Mouse (Mus musculus) MN1 (cell line): ENCODE data around the gene Car15.

Experiments used
- DNase-seq: peaks from one replicate; pipeline ENCODE4 v3.0.0-alpha.2; 2016; ENCODE audit warnings: low spot score

The Car15 gene

DNA sequence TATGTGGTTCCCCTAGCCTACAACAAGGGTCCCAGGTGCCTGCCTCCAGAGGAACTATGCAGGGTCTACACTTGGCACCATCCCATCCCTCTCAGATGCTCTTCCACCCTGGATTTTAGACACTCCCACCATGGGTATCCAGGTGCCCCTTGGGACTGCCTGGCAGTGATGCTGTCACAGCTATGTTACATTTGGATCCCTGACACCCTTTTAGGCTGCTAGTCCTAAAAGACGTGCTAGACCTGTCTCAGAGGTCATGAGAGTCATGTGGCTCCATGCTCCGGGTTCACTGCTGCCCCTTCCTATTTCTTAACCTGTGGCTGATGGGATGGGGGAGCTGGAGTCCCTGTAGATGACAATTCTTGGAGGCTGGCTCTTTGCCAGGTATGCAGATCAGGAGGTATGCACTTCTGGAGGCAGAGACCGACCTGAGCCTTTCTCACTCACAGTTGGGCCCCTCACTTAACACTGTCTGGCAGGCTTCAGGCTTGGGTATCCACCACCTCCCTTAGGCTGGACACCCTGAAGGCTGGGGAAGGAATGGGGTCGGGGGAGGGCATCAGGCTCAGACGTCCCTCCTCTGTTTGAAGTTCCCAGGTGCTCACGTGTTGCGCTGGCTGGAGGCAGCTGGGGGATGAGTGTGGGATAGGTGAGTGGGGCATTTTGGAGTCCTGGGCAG is 36.2 kb downstream of the Car15 start:
- no peak for DNase-seq

DNA sequence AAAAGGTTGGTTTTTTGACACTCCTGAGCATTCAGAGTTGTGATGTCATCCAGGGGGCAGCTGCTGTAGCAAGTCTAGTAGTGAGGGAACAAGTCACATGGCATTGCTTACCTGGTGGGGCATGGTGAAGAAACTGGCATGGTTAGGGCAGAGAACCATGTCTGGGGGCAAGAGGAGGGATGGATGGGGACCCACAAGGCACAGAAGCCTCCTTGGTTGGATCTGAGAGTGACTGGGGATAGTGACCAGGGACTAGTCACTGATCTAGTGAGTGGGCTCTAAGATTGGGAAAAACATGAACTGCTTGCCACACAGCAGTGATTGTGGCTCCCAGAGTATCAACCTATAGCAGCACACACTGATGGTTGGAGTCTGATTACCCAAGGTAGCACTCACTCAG is 38.6 kb downstream of the Car15 start:
- DNase-seq, result no peak

DNA sequence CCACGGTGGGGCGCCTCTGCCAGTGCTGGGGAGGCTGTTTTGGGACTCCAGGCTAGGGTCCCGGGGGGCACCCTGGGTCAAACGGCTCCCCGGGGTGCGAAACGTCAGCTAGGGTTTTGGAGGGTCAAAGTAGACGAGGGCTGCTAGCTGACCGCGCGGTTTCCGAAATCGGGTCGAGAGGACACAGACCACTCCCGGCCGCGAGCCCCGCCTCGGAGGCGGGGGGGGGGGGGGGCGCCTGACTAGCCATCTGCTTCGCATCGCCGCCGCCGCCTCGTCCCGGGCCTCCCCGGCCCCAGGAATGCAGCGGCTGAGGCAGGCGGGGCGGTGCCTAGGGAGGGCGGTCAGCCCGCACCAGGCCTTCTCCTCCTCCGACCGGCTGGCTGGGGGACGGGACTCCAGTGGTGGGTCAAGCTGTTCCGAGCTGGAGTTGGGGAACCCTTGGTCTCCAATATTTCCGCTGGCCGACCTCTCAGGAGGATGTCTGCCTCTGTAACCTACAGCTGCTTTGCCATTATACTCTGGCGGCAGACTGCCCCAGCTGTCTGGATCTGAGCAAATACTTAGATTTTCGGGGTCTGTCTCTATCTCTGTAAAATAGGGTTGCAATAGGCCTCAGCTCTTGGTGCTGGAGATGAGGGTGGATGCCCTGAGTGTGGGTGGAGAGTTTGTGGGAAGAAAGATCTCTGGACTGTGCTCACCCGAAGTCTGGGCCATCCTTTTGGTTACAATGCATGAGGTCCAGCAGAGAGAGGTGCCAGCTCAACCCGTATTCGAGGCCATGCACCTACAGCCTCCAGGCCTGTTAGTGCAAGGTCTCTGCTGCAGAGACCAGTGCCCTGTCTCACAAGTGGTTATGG is 39.6 kb downstream of the Car15 start:
- peak; percentile 76 for DNase-seq

DNA sequence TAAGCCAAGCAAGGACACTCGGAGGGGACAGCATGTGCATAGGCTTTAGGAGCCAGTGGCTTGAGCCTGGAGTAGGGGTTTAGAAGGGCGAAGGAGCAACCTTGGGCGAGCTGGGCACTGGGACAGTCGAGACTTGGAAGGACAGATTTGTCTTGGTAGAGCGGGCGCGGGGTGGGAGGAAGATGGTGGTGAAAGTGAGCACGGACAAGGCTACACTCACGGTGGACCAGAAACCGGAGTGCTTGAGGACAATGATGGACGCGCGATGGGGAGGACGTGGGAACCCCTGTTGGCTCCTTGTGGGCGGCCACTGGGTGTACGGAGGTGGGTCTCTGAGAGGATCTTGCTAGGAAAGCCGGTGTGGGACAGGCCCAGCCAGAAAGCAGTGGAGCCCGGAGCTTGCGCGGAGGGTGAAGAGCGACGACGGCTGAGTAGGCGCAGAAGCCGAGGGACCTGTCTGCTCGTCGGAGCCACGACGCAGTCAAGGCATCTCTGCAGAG is 40.3 kb downstream of the Car15 start:
- peak; percentile 63 for DNase-seq

DNA sequence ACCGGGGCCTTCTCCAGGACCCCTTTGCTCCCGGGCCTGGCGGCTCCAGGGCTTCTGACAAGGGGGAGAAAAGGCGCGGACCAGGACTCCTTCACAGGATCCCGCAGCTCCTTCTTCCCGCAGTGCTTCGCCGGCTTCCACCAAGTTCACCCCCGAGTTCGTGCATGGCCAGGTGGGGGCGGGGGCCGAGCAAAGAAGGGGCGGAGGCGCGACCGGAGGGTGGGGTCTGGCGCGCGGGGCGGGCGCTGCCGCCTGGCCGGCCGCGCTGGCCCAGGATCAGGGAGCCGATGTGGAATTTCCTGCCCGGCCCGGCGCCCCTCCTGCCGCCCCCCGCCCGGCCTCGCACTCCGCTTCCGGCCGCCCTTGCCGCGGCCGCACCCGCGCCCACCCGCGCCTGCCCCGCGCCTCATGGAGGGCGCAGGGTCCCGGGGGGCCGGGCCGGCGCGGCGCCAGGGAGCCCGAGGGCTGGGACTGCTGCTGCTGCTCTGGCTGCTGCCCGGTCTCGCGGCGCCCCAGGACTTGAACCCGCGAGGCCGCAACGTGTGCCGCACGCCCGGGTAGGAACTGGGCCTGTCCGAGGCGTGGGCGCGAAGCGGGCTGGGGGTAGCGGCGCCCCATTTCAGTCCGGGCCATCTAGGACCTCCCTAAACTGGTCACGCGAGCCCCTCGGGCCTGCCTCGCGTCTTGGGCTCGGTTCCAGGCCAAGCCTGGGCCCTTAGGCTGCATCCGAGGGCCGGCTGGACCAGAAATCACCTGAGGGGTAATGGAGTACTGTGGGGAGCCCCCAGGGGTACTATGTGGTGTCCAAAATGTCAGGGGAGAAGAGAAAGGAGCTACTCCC is 41.0 kb downstream of the Car15 start, which contains the start of gene Scarf2:
TSS of gene Scarf2 (plus strand) at position 312 of the 841 bp plus-strand sequence.
- DNase-seq, result peak; percentile 65

DNA sequence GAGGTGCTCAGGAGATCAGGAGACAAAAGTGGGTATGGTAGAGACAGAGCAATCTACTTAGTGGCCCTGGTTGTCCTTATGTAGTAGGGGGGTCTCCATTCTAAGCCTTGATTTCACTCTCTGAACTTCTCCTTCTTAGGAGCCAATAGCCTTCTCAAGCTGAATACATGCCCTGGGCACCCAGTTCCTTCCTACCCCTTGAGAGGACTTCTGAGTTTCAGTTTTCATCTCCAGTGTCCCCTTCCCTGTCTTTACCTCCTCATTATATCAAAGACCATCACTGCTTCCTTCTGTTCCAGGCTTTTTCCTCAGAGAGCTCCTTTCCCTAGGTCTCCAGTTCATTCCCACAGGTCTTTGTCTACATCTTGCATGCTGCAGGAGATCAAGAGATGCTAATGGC is 41.6 kb downstream of the Car15 start:
- DNase-seq, result no peak

DNA sequence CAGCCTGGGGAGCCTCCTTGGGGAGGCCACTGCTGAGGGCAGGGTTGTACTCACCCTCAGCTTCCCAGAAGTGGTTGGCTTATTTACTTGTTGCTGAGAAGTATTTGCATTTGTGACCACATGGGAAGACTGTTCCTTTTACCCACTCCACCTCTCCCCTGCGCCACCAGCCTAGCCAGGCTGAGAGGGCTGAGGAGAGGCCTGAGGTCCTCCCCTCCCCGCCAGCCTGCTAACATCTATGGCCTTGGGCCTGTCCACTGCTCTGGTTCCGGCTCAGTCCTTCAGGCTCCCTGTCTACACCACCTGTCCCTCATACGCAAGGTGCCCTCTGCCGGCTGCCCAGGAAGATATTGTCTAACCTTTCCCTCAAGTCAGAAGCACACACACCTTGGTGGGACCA is 42.5 kb downstream of the Car15 start:
- no peak for DNase-seq

DNA sequence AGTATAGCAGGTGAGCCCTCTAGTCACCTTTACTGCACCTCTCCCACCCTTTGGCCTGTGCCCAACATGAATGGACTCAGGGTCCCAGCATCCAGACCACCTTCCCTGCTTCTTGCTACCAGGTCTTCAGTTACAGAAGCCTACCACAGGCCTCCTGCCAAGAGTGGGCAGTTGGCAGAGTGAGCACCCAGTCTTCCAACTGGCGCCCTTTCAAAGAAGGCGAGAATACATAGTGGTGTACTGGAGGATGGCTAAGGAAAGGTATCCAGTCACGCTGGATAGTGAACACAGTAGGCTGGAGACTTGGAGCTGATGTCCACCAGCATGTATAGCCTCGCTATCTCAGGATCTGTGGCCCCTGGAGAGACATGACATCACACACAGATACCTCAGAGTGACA is 44.1 kb downstream of the Car15 start:
- DNase-seq, result no peak

DNA sequence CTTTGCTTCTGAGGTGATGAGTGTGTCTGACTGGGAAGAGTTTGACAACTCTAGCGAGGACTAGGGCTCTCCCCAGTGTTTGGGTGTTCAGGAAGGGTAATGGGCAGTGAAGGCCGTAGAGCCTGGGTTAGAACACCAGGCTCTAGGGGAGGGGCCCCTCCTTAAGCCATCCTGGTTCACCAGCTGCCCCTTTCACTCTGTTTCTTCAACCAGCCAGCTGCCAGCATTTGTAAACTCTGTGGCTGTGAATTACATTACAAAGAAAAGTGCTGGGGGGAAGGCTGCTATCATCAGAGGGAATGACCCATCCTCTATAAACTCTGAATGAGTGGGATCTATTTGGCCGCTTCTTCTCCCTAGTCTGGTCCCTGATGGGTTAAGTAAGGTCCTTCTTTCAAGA is 45.4 kb downstream of the Car15 start:
- DNase-seq, result no peak

DNA sequence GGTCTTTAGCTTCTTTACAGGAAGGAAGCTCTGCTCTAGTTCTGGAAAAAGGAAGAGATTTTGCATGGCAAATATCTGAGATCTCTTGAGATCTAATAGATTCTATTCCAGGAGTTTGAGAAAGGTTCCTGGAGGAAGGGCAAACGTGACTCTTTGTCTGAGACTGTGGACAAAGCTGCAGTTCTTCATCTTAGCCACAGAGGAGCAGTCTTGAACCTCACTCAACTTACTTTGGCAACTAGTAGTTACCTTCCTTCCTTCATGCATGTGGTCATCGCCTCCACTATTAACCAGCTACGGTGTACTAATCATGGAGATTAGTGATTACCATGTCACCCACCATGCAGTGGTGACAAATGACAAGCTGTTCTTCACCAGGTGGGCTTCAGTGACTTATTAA is 52.8 kb downstream of the Car15 start:
- peak; percentile 20 for DNase-seq
